Mouse (Mus musculus): ENCODE data around the gene Haus3. TPM values are rescaled to one million over a fixed set of nuclear protein-coding genes. Genes with fewer than 3 reads are reported as not detected.

The Haus3 gene
- polyA plus RNA-seq, 2 experiments: 12.4 to 24.5 TPM

- H3K27ac ChIP-seq (replicated peaks; ENCODE audit: low read depth, low read length): peak overlapping the region; percentile 84
- WGBS: 81% methylated on average over 3 of the region's 3 CpGs
- H3K27me3 ChIP-seq (ENCODE audit: control insufficient read depth, insufficient read depth, low read length): no peaks in the 10 kb centered on the region
- no peaks in the 10 kb centered on the region for H3K9me3 ChIP-seq (ENCODE audit: control insufficient read depth, low read length)
- DNase-seq (ENCODE audit: low spot score) (no peak), ATAC-seq (ENCODE audit: low FRiP score, low read depth) (no peak)
- H3K4me3 ChIP-seq (replicated peaks; ENCODE audit: low read length): peak overlapping the region; percentile 71
- H3K9ac ChIP-seq (ENCODE audit: low read depth, low read length, severe bottlenecking): peak overlapping the region; percentile 63
- H3K4me2 ChIP-seq (replicated peaks; ENCODE audit: low read depth, low read length, severe bottlenecking): peak overlapping the region; percentile 56
- no peak for TF ChIP-seq POLR2A (IDR thresholded peaks at IDR 0.05; ENCODE audit: borderline replicate concordance, extremely low read depth, insufficient read depth, insufficient read length)
- peaks cover 9% of the 10 kb centered on the region; the same call in 1 of the 2 replicates for H3K4me1 ChIP-seq (ENCODE audit: control insufficient read depth, insufficient read depth, low read length)
- peaks cover 20% of the 10 kb centered on the region for H3K36me3 ChIP-seq (ENCODE audit: control insufficient read depth, insufficient read depth, low read length)
Measured at GRCm38 (mm10) chr5:34169954-34170353, 627 bp upstream of the Haus3 start.

GRCm38 (mm10) chr5:34167857-34168256, 1.5 kb downstream of the Haus3 start:
- H3K9me3 ChIP-seq (ENCODE audit: control insufficient read depth, low read length): no peaks in the 10 kb centered on the region
- WGBS: 82% methylated on average over 4 of the region's 4 CpGs
- no peaks in the 10 kb centered on the region for H3K27me3 ChIP-seq (ENCODE audit: control insufficient read depth, insufficient read depth, low read length)
- H3K9ac ChIP-seq (ENCODE audit: low read depth, low read length, severe bottlenecking): no peak overlapping the region
- no peak for TF ChIP-seq POLR2A (IDR thresholded peaks at IDR 0.05; ENCODE audit: borderline replicate concordance, extremely low read depth, insufficient read depth, insufficient read length)
- ATAC-seq (ENCODE audit: low FRiP score, low read depth) (no peak), DNase-seq (ENCODE audit: low spot score) (no peak)
- H3K4me1 ChIP-seq (ENCODE audit: control insufficient read depth, insufficient read depth, low read length): peaks cover 9% of the 10 kb centered on the region; the same call in 1 of the 2 replicates
- H3K4me2 ChIP-seq (replicated peaks; ENCODE audit: low read depth, low read length, severe bottlenecking): no peak overlapping the region; the same call in 1 of the 2 replicates
- H3K4me3 ChIP-seq (replicated peaks; ENCODE audit: low read length): 0 out of 2 replicates have a peak overlapping the region, but pooled peaks have one; percentile 14
- no peak overlapping the region for H3K27ac ChIP-seq (replicated peaks; ENCODE audit: low read depth, low read length)
- peaks cover 11% of the 10 kb centered on the region for H3K36me3 ChIP-seq (ENCODE audit: control insufficient read depth, insufficient read depth, low read length)

DNA sequence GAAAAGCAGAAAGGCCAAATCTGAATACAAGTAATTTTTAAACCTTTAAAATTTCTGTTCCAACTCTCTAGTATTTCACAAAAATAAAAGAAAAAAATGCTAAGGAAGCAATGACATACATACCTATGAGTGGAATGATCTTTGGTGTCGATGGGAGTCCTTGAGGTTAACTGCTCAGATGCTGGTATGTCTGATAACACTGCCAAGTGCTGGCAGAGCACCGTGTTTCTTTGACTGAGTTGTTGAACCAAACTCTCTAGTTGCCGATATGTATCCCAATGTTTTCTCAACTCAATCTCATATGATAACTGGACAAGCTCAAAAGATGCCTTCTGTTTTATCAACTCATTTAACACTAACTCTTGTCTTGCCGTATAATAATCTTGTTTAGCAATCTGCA, 3.5 kb downstream of the Haus3 start:
- H3K36me3 ChIP-seq (ENCODE audit: control insufficient read depth, insufficient read depth, low read length): peaks cover 17% of the 10 kb centered on the region
- TF ChIP-seq POLR2A (IDR thresholded peaks at IDR 0.05; ENCODE audit: borderline replicate concordance, extremely low read depth, insufficient read depth, insufficient read length): no peak
- ATAC-seq (ENCODE audit: low FRiP score, low read depth) (no peak), DNase-seq (ENCODE audit: low spot score) (no peak)
- 85% methylated on average over 4 of the region's 4 CpGs for WGBS
- H3K27ac ChIP-seq (replicated peaks; ENCODE audit: low read depth, low read length): no peak overlapping the region
- H3K9me3 ChIP-seq (ENCODE audit: control insufficient read depth, low read length): no peaks in the 10 kb centered on the region
- H3K4me2 ChIP-seq (replicated peaks; ENCODE audit: low read depth, low read length, severe bottlenecking): no peak overlapping the region
- H3K27me3 ChIP-seq (ENCODE audit: control insufficient read depth, insufficient read depth, low read length): no peaks in the 10 kb centered on the region
- no peak overlapping the region for H3K9ac ChIP-seq (ENCODE audit: low read depth, low read length, severe bottlenecking)
- H3K4me3 ChIP-seq (replicated peaks; ENCODE audit: low read length): no peak overlapping the region
- H3K4me1 ChIP-seq (ENCODE audit: control insufficient read depth, insufficient read depth, low read length): peaks cover 9% of the 10 kb centered on the region; the same call in 1 of the 2 replicates

DNA sequence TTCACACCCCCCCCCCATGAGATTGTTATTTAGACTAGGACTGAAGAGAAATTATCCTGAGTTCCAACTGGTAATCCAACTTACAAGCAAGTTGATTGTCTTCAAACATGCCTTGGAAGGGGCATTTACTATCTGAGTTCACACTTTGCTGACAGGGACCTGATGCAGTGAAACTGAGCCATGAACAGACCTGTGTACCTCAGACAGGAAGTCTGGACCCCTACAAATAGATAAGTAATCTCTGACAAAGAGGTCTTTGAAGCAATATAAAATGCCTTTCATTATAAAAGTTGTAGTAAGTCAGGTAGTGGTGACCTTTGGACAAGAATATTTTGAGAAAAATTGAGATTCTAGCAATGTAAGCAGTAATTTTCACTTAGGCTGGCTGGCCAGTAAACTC, 20.9 kb downstream of the Haus3 start:
- TF ChIP-seq POLR2A (IDR thresholded peaks at IDR 0.05; ENCODE audit: borderline replicate concordance, extremely low read depth, insufficient read depth, insufficient read length): no peak
- H3K4me1 ChIP-seq (ENCODE audit: control insufficient read depth, insufficient read depth, low read length): no peaks in the 10 kb centered on the region
- H3K4me3 ChIP-seq (replicated peaks; ENCODE audit: low read length): no peak overlapping the region
- no peaks in the 10 kb centered on the region for H3K27me3 ChIP-seq (ENCODE audit: control insufficient read depth, insufficient read depth, low read length)
- H3K9ac ChIP-seq (ENCODE audit: low read depth, low read length, severe bottlenecking): no peak overlapping the region
- DNase-seq (ENCODE audit: low spot score) (no peak), ATAC-seq (ENCODE audit: low FRiP score, low read depth) (no peak)
- H3K4me2 ChIP-seq (replicated peaks; ENCODE audit: low read depth, low read length, severe bottlenecking): no peak overlapping the region
- peaks cover under 1% of the 10 kb centered on the region; the same call in 1 of the 2 replicates for H3K36me3 ChIP-seq (ENCODE audit: control insufficient read depth, insufficient read depth, low read length)
- H3K9me3 ChIP-seq (ENCODE audit: control insufficient read depth, low read length): no peaks in the 10 kb centered on the region
- no peak overlapping the region for H3K27ac ChIP-seq (replicated peaks; ENCODE audit: low read depth, low read length)

GRCm38 (mm10) chr5:34147554-34147953, 21.8 kb downstream of the Haus3 start:
- no peaks in the 10 kb centered on the region for H3K4me1 ChIP-seq (ENCODE audit: control insufficient read depth, insufficient read depth, low read length)
- ATAC-seq (ENCODE audit: low FRiP score, low read depth) (no peak), DNase-seq (ENCODE audit: low spot score) (no peak)
- H3K9ac ChIP-seq (ENCODE audit: low read depth, low read length, severe bottlenecking): no peak overlapping the region
- no peaks in the 10 kb centered on the region for H3K9me3 ChIP-seq (ENCODE audit: control insufficient read depth, low read length)
- no peak for TF ChIP-seq POLR2A (IDR thresholded peaks at IDR 0.05; ENCODE audit: borderline replicate concordance, extremely low read depth, insufficient read depth, insufficient read length)
- WGBS: 91% methylated on average over 3 of the region's 3 CpGs
- no peaks in the 10 kb centered on the region for H3K27me3 ChIP-seq (ENCODE audit: control insufficient read depth, insufficient read depth, low read length)
- H3K27ac ChIP-seq (replicated peaks; ENCODE audit: low read depth, low read length): no peak overlapping the region
- H3K36me3 ChIP-seq (ENCODE audit: control insufficient read depth, insufficient read depth, low read length): no peaks in the 10 kb centered on the region
- no peak overlapping the region for H3K4me3 ChIP-seq (replicated peaks; ENCODE audit: low read length)
- no peak overlapping the region for H3K4me2 ChIP-seq (replicated peaks; ENCODE audit: low read depth, low read length, severe bottlenecking)

DNA sequence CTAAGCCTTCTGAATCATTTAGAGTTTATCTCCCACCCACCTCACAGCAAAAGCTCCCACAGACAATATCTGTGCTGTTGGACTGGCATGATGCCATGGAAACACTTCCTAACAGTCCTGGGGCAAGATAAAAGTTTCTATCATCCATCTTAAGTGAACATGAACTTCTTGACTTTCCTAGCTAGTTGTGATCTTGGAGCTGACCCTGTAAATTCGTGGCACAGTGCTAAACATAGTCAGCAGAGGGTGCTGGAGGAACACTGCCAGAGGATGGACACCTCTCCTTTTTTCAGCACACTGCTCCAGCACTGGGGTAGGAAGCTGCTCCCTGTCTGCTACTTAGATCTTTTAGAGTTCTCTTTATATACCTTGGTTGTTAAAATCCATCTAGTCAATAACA, 29.6 kb downstream of the Haus3 start:
- TF ChIP-seq POLR2A (IDR thresholded peaks at IDR 0.05; ENCODE audit: borderline replicate concordance, extremely low read depth, insufficient read depth, insufficient read length): no peak
- H3K36me3 ChIP-seq (ENCODE audit: control insufficient read depth, insufficient read depth, low read length): no peaks in the 10 kb centered on the region
- WGBS: 4% methylated on average over 1 of the region's 1 CpGs
- no peak overlapping the region for H3K4me2 ChIP-seq (replicated peaks; ENCODE audit: low read depth, low read length, severe bottlenecking)
- no peaks in the 10 kb centered on the region for H3K27me3 ChIP-seq (ENCODE audit: control insufficient read depth, insufficient read depth, low read length)
- H3K4me1 ChIP-seq (ENCODE audit: control insufficient read depth, insufficient read depth, low read length): no peaks in the 10 kb centered on the region
- H3K9me3 ChIP-seq (ENCODE audit: control insufficient read depth, low read length): no peaks in the 10 kb centered on the region
- DNase-seq (ENCODE audit: low spot score) (peak; percentile 18), ATAC-seq (ENCODE audit: low FRiP score, low read depth) (no peak)
- H3K9ac ChIP-seq (ENCODE audit: low read depth, low read length, severe bottlenecking): no peak overlapping the region
- no peak overlapping the region for H3K27ac ChIP-seq (replicated peaks; ENCODE audit: low read depth, low read length)
- no peak overlapping the region for H3K4me3 ChIP-seq (replicated peaks; ENCODE audit: low read length)

Data from limb, embryonic 14.5 days (tissue).